Mouse (Mus musculus) cerebral cortex, adult 2 months (tissue): ENCODE data around the gene Rap2c.

ENCODE experiments used
- WGBS: fragments of 180-500 bp; shearing (Covaris S2); methylation state at CpG from one replicate; pipeline ENCODE4 v1.1.7; 2018; 5-methylcytosine and 5-hydroxymethylcytosine counted together

Rap2c gene

DNA sequence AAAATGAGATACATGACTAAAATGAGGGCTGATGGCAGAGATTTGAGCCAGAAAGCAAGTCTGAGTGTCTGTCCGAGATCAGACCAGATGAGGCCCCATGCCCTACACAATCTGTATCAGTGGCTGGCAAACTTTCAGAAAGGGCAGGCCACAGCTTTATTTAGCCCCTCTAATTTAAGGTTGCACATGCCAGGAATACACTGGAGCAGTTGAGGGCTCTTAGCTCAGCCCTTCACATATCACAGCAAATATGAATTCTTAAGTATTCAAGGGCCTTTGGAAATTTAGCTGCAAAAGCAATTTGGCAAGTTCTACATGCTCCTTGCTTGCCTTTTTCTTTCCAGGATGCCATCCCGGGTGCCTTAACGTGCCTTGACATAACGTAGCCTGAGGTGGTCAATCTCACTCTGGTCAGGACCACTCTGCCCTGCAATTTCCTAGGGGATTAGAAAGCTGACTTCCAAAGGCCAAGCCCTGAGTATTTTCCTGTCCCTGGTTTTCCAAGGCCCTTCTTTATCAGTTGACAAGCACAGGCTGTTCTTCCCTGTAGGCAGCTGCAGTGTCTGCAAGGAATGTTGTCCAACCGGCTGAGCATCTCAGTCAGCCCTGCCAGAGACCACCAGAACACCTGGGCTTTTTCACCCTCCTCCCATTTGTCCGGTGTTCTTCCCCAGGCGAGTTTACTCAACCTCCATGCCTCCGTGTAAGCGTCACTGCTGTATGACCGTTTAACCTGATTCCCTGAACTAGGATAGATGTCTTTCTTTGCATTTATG lies 49.5 kb downstream of the Rap2c start:
- 84% methylated on average over 10 of the region's 10 CpGs for WGBS

DNA sequence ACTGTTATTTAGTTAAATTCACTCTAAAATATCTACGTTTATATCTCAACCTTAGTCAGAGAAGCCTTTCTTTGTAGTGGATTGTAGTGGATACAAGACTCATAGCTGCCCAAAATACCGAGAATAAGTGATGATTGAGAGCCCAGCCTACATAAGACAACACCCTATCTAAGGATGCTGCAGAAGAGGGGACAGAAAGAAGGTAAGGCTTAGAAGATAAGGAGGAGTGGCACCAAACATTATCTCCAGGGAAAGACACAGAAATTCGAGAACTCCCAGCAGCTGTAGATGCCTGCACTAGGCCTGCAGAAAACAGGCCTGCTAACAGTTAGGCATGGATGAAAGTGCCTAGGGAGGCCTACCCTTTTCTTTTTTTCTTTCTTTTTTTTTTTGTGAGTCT lies 52.7 kb downstream of the Rap2c start:
- 90% methylated on average over 3 of the region's 3 CpGs for WGBS

DNA sequence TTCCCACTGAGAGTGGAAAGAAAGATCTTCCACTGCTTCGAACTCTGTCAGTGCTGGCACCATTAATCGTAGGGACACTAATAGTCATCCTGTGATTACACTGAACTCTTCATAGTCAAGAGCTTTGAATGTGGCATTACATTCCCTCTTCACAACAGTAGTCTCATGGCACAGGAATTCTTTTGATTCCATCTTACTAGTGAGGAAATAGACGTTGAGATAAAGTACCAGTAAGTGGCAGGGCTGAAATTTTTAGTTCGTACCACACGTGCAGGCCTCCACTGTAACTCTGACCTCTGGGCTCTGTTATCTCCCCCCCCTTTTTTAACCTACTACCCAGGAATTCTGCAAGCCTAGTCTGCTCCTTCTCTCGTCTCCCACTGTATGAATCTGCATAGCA lies 54.9 kb downstream of the Rap2c start:
- WGBS: 82% methylated on average over 6 of the region's 6 CpGs
